Mouse (Mus musculus) heart, adult 8-10 months (tissue): Measurements from ENCODE around the gene Celf5. TPM values are rescaled to one million over a fixed set of nuclear protein-coding genes. Genes with fewer than 3 reads are reported as not detected.
"Not testable (repeated sequence)": the region's sequence is repeated elsewhere in the genome, so short reads cannot be mapped to it uniquely, and the experiment has no call there.

Experiments
- DNase-seq: peaks from one replicate; pipeline ENCODE4 v3.0.0; 2022; ENCODE audit warnings: low spot score
- total RNA-seq, 4 experiments: library from RNA; stranded (reverse); gene quantifications; 2 replicates each; pipeline ENCODE4 v1.2.4; 2022

Celf5 gene
- total RNA-seq, 4 experiments from 2014 or later, result 0.12 to 0.29 TPM; not detected in 2

DNA sequence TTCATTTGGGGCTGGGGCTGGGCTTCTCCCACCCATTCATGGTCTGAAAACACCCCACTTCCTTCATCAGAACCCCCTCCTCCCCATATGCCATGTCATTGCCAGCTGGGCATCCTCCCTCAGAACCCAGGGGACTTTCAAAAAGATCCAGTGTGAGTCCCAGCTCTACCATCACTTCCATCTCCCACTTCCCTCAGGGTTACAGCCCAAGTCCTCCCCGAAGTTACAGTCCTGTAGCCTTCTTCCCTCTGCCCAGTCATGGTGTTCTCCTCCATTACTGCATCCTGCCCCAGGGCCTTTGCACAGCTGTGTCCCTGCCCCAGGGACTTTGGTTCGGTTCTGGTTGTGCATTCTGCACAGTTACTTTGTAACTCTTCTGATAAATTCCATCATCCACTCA is 28.4 kb downstream of the Celf5 start:
- no peak for DNase-seq

DNA sequence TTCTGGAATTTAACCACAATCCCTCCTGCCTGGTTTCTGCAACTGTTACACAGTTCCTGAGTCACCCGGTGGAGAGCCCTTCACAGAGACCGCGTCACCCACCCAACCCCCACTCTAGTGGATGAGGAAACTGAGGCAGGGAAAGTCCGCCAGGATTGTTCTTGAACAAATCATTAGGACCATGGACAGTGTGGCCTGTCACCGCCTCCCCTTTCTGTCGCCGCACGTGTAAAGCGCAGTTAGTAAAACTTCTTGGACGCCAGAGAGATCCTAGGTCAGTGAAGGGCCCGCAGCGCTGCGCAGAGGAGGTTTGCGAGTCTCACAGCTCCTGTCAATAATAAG is 29.6 kb downstream of the Celf5 start:
- DNase-seq, result no peak

- DNase-seq, result no peak
These were observed 30.1 kb downstream of the Celf5 start for GRCm38 (mm10) chr10:81452237-81452946.

DNA sequence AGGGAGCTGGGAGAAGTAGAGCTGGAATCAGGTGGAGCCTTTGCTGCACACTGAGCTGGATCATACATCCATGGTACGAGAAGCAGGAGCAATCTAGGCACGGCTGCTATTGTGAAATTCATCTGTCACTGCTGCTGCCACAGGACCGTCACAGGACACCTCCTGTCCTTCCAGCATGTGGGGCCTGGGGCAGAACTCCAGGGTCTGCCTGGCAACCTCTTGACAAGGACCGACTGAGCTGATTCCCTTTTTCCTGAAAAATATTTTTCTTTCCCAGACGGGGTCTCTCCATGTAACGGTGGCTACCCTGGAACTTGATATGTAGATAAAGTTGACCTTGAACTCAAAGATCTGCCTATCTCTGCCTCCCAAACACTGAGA is 31.2 kb downstream of the Celf5 start:
- DNase-seq, result no peak

DNA sequence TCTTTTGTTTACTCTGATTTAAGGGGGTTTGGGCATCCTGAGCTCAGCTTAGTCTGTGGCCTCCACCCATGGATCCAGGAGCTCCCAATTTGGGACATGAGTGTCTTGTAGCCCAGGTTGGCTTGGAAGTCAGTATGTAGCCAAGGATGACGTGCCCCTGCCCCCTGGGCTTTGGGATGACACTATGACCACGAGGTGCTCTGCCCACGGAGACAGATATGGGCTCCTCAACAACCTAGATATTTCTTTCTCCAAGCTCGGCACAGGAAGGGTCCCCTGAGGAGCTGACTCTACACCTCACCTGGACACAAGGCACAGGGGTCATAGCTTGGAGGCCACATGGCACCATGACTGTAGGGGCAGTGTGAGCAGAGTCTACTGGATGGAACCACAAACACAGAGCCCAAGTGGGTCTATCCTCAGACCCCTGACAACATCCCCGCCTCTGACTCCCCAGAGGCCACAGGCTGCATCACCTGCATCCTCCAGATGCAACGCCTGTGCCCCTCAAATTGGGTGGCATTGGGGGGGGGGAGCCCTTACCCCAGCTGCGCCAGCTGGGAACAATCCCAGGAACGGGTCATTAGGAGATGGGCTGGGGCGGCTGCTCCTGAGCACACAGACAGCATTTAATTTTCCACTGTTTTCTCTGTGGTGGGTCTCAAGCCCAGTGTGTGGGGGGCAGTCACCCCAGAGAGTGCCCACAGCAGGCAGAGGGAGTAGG is 31.7 kb downstream of the Celf5 start:
- DNase-seq, result no peak

DNA sequence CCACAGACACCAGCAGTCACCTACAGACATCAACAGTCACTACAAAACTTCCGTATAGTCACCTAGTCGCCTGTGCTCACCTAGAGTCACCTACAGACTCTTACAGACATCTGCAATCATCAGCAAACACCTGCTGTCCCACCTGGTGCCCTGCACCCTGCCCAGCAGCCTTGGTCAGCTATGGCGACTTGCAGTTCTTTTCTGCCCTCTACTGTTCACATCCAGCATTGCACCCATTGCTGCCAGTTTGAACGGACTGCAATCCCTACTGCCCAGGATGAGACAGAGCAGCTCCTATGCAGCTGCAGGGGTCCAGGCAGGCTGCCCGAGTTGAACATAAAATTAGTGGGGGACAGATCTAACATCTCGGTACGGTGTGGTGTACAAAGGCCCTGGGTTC is 32.4 kb downstream of the Celf5 start:
- peak; percentile 87 for DNase-seq

DNA sequence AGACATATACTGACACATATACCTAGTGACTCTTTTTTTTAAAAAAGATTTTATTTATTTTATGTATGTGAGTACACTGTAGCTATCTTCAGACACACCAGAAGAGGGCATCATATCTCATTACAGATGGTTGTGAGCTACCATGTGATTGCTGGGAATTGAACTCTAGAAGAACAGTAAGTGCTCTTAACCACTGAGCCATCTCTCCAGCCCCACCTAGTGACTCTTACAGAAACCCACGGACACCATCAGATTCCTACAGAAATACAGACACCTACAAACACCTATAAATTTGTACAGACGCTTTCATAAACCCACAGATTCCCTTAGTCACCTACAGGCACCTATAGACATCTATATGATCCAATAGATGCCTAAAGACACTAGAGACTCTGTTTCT is 37.0 kb downstream of the Celf5 start:
- not testable (repeated sequence) for DNase-seq

- DNase-seq, result no peak
These were observed 41.5 kb downstream of the Celf5 start for GRCm38 (mm10) chr10:81441019-81441418.

DNA sequence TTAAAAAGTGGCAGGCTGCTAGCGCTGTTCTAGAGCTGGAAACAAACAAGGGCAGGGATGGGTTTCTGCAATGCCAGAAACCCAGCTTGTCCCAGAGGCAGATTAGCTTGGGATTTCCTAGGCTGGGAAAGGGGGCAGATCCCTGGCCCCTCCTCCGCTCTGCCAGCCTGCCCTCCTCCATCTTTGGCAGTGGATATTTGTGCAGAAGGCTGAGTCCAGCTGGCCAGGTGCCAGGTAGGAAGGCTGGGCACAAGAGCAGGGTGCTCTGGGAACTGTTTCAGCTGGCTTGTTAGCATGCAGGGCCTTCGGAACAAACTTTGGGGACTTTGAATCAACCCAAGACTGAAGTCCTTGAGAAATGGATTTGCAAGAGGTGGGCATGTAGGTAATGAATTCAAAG is 47.1 kb downstream of the Celf5 start:
- no peak for DNase-seq

DNA sequence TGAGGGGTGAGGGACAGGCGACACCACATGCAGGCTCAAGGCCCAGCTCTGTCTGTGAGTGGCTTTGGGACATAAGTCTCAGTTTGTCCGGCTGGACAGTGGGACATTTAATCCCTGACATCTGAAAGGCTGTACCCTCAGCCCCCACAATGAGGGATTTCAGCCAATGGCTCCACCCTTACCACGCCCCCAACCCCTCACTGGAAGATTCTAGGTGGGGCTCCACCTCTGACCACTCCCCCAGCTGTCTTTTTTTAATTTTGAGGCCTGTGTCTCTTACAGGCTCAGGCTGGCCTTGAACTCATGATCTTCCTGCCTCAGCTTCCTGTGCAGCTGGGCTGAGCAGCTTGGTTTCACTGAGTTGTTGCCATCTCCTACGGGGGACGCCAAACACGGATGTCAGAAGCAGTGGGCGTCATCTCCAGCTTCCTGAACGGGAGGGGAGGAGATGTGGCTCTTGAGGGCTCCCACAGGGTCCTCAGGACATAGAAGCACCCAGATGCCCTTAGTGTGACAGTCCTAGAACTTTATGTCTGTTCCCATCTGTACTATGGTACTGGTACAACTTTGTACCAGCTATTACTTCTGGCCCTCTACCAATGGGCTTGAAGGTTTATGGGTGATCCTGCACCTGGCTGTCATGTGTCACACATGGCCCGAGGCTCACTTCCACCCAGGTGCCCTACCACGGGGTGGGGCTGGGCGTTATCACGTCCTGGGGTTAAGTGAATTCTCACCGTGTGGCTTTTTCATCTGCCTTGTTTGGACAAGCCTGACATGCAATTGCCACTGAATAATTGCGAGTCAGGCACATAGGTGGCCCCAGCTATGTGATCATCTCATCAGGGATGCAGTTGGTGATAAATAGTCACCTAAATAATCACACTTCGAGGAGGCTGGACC is 47.9 kb downstream of the Celf5 start:
- no peak for DNase-seq

DNA sequence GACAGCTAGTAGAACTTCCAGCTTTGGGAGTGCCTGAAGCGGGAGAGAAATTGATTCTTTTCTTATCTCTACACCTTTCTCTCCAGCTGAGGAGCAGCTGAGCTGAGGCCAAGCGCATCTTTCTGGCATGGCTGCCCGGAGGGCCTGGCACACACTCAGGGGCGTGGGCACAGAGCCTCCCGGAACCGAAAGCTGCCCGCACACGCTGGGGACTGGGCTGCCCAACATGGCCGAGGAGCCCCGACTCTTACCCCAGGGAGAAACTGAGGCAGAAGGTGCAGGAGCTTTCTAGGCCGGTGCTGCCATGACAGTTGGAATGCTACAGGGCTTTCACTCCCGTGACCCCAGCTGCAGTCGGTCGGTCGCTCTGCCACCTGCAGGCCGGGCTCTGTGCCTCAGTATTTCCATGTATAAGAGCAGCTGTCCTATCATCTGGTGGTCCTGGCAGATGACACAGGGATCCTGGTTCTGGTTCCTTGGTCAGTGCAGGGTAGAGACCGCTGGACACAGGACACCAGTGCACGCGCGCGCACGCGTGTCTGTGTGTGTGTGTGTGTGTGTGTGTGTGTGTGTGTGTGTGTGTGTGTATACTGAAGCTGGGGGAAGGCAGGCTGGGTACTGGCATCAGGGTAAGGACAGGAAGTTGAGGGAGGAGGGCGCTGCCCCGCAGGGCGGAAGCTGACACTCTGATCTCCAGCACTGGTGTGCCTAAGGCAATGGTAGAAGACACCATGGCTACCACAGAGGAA is 48.8 kb downstream of the Celf5 start:
- DNase-seq, result no peak

DNA sequence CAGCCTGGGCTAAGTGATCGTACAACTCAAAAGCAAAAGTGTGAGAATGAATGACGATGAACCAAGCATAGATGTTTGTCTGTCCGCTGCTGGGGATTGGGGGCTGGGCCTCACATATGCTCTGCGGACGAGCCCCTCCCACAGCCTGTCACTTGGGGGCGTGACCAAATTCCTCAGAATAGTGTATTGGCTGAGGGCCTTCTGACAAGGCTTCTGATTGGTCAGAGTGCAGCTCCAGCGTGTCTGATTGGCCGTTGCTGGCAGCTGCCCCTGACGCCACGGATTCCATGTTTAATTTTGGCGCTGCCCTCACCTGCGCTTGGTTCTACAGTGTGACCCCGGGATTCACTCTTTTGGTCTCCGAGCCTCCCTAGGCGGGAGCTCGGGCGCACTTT is 49.6 kb downstream of the Celf5 start:
- peak; percentile 96 for DNase-seq

- no peak for DNase-seq
These were observed 50.2 kb downstream of the Celf5 start for GRCm38 (mm10) chr10:81432169-81432867.

GRCm38 (mm10) chr10:81431526-81432168 is 50.9 kb downstream of the Celf5 start:
- no peak for DNase-seq

GRCm38 (mm10) chr10:81430831-81431525 is 51.5 kb downstream of the Celf5 start:
- DNase-seq, result no peak

GRCm38 (mm10) chr10:81430141-81430830 is 52.2 kb downstream of the Celf5 start:
- peak; percentile 87 for DNase-seq

DNA sequence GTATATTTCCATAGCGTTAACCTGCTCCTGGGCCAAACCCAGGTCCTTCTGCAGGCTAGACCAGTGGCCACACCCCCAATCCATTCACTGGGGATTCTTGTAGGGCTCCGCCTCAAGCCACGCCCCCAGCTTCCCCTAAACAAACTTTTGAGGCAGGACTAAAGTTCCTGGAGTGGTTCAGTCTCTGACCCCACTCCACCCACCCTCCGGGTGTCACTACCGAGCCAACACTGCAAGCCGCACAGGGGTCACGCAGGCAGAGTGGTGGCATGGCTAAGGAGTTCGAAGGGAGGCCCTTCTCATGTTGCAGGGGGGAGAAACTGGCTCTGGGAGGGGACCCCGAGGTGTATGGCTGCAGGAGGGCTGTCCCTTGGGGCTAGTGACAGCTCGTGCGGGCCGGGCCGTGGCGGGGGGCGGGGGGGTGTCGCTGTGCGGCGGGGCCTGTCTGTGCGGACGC is 52.9 kb downstream of the Celf5 start:
- DNase-seq, result peak; percentile 93

DNA sequence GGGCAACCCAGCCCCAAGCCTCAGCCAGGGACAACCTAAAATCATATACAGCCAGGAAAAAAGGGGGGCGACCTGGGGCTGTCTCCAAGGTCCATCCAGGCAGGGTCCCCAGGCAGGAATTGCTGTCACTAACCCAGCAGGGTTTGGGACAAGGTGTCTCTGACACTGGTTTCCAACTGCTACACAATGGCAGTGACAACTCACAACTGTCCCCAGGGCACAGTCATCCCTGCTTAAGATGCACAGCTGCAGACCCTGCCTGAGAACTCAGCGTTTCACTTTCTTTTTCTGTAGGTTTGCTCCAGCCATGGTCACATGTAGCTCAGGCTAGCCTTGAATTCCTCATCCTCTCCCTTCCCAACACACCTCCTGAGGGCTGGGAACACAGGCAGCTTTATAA is 53.4 kb downstream of the Celf5 start:
- no peak for DNase-seq

GRCm38 (mm10) chr10:81428507-81428870 is 54.0 kb downstream of the Celf5 start:
- DNase-seq, result no peak
